In genomic region chr7:28490410-28490809, GRCm38 (mm10) we compare ENCODE assay signal across 8 mouse cellular contexts. TPM values are rescaled to one million over a fixed set of nuclear protein-coding genes. Genes with fewer than 3 reads are reported as not detected.
DNase-seq lines count a peak whose midpoint lies in the region; ATAC-seq and TF ChIP-seq lines count a peak whose summit lies in the region.

No protein-coding gene starts in this region.

- TF ChIP-seq POLR2A in liver, adult 2 months (IDR thresholded peaks at IDR 0.05; ENCODE audit: extremely low read depth, insufficient read depth, low read length): no peak

- no peak overlapping the region for H3K27ac ChIP-seq in forebrain, embryonic 13.5 days
- no peak overlapping the region for H3K27ac ChIP-seq in liver, adult 2 months (replicated peaks; ENCODE audit: insufficient read depth, low read depth, low read length)

- H3K27me3 ChIP-seq in forebrain, embryonic 13.5 days: peaks cover 27% of the 10 kb centered on the region; the same call in 1 of the 2 replicates
- no peaks in the 10 kb centered on the region; the same call in 1 of the 2 replicates for H3K27me3 ChIP-seq in liver, adult 2 months (ENCODE audit: control insufficient read depth, insufficient read depth, low read length)

- no peak overlapping the region for H3K9ac ChIP-seq in forebrain, embryonic 13.5 days
- no peak overlapping the region for H3K9ac ChIP-seq in liver, adult 2 months (ENCODE audit: low read depth, low read length)

- H3K79me2 ChIP-seq in liver, adult 2 months (ENCODE audit: control insufficient read depth, insufficient read depth, low read length): no peaks in the 10 kb centered on the region

- H3K36me3 ChIP-seq in forebrain, embryonic 13.5 days (ENCODE audit: poor library complexity, severe bottlenecking): no peaks in the 10 kb centered on the region
- no peaks in the 10 kb centered on the region for H3K36me3 ChIP-seq in liver, adult 2 months (ENCODE audit: control insufficient read depth, insufficient read depth, low read length)

- ATAC-seq in forebrain, embryonic 13.5 days: no peak

- TF ChIP-seq CTCF in liver, adult 2 months (IDR thresholded peaks at IDR 0.05; ENCODE audit: low read depth, low read length): peak; percentile 74

- H3K4me1 ChIP-seq in forebrain, embryonic 13.5 days: peaks cover 8% of the 10 kb centered on the region; the same call in 1 of the 2 replicates
- no peaks in the 10 kb centered on the region for H3K4me1 ChIP-seq in liver, adult 2 months (ENCODE audit: control insufficient read depth, insufficient read depth, low read length)

- DNase-seq in layer of hippocampus, adult 18-20 months (ENCODE audit: low spot score in 2 of 2): peak; percentile 11 to 53
- DNase-seq in layer of hippocampus, postnatal 14 days (ENCODE audit: low spot score in 2 of 2): no peak
- peak; percentile 17 for DNase-seq in c-Kit-negative CD71-positive TER-119-positive erythroid progenitor cells, embryonic 14.5 days (ENCODE audit: low read depth, low spot score)
- peak; percentile 44 for DNase-seq in hindlimb bud, embryonic 11.5 days (ENCODE audit: extremely low spot score, low read depth, low spot score)
- peak; percentile 61 for DNase-seq in liver, adult 2 months (ENCODE audit: extremely low read depth, low read depth, low spot score)
- DNase-seq in naive thymus-derived CD4-positive, alpha-beta T cell, adult 2 months (ENCODE audit: low read depth): peak; percentile 71
- peak; percentile 18 to 56 for DNase-seq in thymus, postnatal 10 days (ENCODE audit: low spot score in 2 of 2)

- 3% methylated on average over 10 of the region's 10 CpGs for WGBS in forebrain, embryonic 13.5 days
- WGBS in liver, adult 2 months: 4% methylated on average over 10 of the region's 10 CpGs

- 0 out of 2 replicates have a peak overlapping the region, but pooled peaks have one; percentile 4 for H3K4me2 ChIP-seq in forebrain, embryonic 13.5 days

- H3K9me3 ChIP-seq in forebrain, embryonic 13.5 days (replicated peaks): no peaks in the 10 kb centered on the region

- H3K4me3 ChIP-seq in forebrain, embryonic 13.5 days: no peak overlapping the region
- no peak overlapping the region for H3K4me3 ChIP-seq in liver, adult 2 months (ENCODE audit: insufficient read depth, low read depth, low read length)

RNA-seq across cellular contexts. Expression of gene Ifnl2, which starts 19.8 kb away (rescaled TPM):
- total RNA-seq in layer of hippocampus, adult 18-20 months (2021): not detected
- total RNA-seq in layer of hippocampus, postnatal 14 days (2021): not detected
- polyA plus RNA-seq in forebrain, embryonic 13.5 days (2015; fragmentation: Nextera tagmentation; extraction: Ambion mirVana): not detected in 2 replicates
- not detected in 2 replicates for total RNA-seq in liver, adult 2 months (2014; rRNA removed)
- polyA plus RNA-seq in liver, adult 2 months (2012; rRNA removed): not detected in 2 replicates

RNA-seq across cellular contexts. Expression of gene Ifnl3, which starts 32.2 kb away (rescaled TPM):
- total RNA-seq in layer of hippocampus, adult 18-20 months (2021): not detected
- total RNA-seq in layer of hippocampus, postnatal 14 days (2021): not detected
- not detected in 2 replicates for polyA plus RNA-seq in forebrain, embryonic 13.5 days (2015; fragmentation: Nextera tagmentation; extraction: Ambion mirVana)
- total RNA-seq in liver, adult 2 months (2014; rRNA removed): not detected in 2 replicates
- polyA plus RNA-seq in liver, adult 2 months (2012; rRNA removed): not detected in 2 replicates

RNA-seq across cellular contexts. Expression of gene Lrfn1, which starts 38.6 kb away (rescaled TPM):
- 10 to 100 TPM; 75.5 to 81.1 TPM for total RNA-seq in layer of hippocampus, adult 18-20 months (2021)
- total RNA-seq in layer of hippocampus, postnatal 14 days (2021): 10 to 100 TPM; 80.1 to 83.1 TPM
- 5.9 and 6.1 TPM in 2 replicates for polyA plus RNA-seq in forebrain, embryonic 13.5 days (2015; fragmentation: Nextera tagmentation; extraction: Ambion mirVana)
- total RNA-seq in liver, adult 2 months (2014; rRNA removed): 0.18 TPM in 1 of 2 replicates, not detected in the other
- polyA plus RNA-seq in liver, adult 2 months (2012; rRNA removed): 0.70 and 0.71 TPM in 2 replicates

RNA-seq across cellular contexts. Expression of gene Sycn, which starts 50.3 kb away (rescaled TPM):
- not detected for total RNA-seq in layer of hippocampus, adult 18-20 months (2021)
- total RNA-seq in layer of hippocampus, postnatal 14 days (2021): not detected
- polyA plus RNA-seq in forebrain, embryonic 13.5 days (2015; fragmentation: Nextera tagmentation; extraction: Ambion mirVana): not detected in 2 replicates
- total RNA-seq in liver, adult 2 months (2014; rRNA removed): 8.7 and 16.4 TPM in 2 replicates
- polyA plus RNA-seq in liver, adult 2 months (2012; rRNA removed): 1.4 and 1.6 TPM in 2 replicates

RNA-seq across cellular contexts. Expression of gene Gmfg, which starts 53.2 kb away (rescaled TPM):
- 1 to 10 TPM; 2.2 to 2.4 TPM for total RNA-seq in layer of hippocampus, adult 18-20 months (2021)
- 1 to 10 TPM; 3.2 to 3.8 TPM for total RNA-seq in layer of hippocampus, postnatal 14 days (2021)
- 2.5 and 2.8 TPM in 2 replicates for polyA plus RNA-seq in forebrain, embryonic 13.5 days (2015; fragmentation: Nextera tagmentation; extraction: Ambion mirVana)
- 18.4 and 24.4 TPM in 2 replicates for total RNA-seq in liver, adult 2 months (2014; rRNA removed)
- 4.0 and 4.6 TPM in 2 replicates for polyA plus RNA-seq in liver, adult 2 months (2012; rRNA removed)

Comparison
In these comparisons a context has a peak if more than half of its experiments do, and no peak if none do; other contexts are left out.
1. DNase-seq: peak in layer of hippocampus, adult 18-20 months (2 of 2), c-Kit-negative CD71-positive TER-119-positive erythroid progenitor cells, embryonic 14.5 days (single experiment), hindlimb bud, embryonic 11.5 days (single experiment), liver, adult 2 months (single experiment), naive thymus-derived CD4-positive, alpha-beta T cell, adult 2 months (single experiment) and thymus, postnatal 10 days (2 of 2); none in layer of hippocampus, postnatal 14 days (0 of 2).
2. RNA of gene Lrfn1, which starts 38.6 kb away (total RNA-seq): 80.1 to 83.1 TPM in layer of hippocampus, postnatal 14 days and 75.5 to 81.1 TPM in layer of hippocampus, adult 18-20 months; 0.18 TPM in liver, adult 2 months; every median in the first group is over 10 times any median in the second.